Mouse (Mus musculus): ENCODE measurements around the gene Gm3020. TPM values are rescaled to one million over a fixed set of nuclear protein-coding genes. Genes with fewer than 3 reads are reported as not detected.
"Not testable (repeated sequence)": the region's sequence is repeated elsewhere in the genome, so short reads cannot be mapped to it uniquely, and the experiment has no call there.

The Gm3020 gene
- not detected in 2 replicates for polyA plus RNA-seq (2015; fragmentation: Nextera tagmentation; extraction: Ambion mirVana)

DNA sequence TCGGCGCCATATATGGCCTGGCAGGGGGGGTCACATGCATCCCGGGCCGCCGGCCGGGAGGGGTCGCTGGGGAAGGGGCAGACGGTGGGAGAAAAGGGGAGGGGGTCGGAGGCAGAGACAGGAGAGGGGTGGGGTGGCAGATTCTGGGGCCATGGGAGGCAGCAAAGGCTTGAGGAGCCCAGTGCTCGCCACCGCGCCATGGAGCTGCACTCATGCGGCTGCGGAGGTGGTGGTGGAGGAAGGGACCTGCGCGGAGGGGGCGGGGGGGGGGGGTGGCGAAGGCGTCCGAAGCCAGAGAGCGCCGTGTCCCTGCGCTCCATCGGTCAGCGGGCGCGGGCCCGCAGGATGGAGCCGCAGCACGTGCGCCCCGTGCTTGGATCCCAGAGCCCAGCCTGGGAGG, at the start of gene Gm3020:
Gm3020 (plus strand) TSS at position 301 of the 400 bp plus-strand sequence.
- WGBS (ENCODE audit: insufficient replicate concordance), result no CpG with 5 or more reads among the region's 32 CpGs
- H3K4me3 ChIP-seq (replicated peaks); H3K9me3 ChIP-seq (replicated peaks); H3K27me3 ChIP-seq; ATAC-seq (ENCODE audit: insufficient read depth); H3K36me3 ChIP-seq (replicated peaks); H3K9ac ChIP-seq; H3K4me1 ChIP-seq (replicated peaks); H3K27ac ChIP-seq (replicated peaks); H3K4me2 ChIP-seq: not testable (repeated sequence)

GRCm38 (mm10) chr14:3634212-3634611, 17.6 kb upstream of the Gm3020 start, which contains the start of gene Gm3012:
Gene Gm3012, plus strand, starts transcription at chr14:3634512.
- H3K9ac ChIP-seq; H3K9me3 ChIP-seq (replicated peaks); H3K4me3 ChIP-seq (replicated peaks); H3K27ac ChIP-seq (replicated peaks); H3K4me1 ChIP-seq (replicated peaks); H3K27me3 ChIP-seq; ATAC-seq (ENCODE audit: insufficient read depth); H3K4me2 ChIP-seq; H3K36me3 ChIP-seq (replicated peaks): not testable (repeated sequence)
- WGBS (ENCODE audit: insufficient replicate concordance), result no CpG with 5 or more reads among the region's 2 CpGs

- not testable (repeated sequence) for H3K27ac ChIP-seq (replicated peaks); H3K4me2 ChIP-seq; H3K36me3 ChIP-seq (replicated peaks); H3K4me3 ChIP-seq (replicated peaks); H3K9ac ChIP-seq; H3K9me3 ChIP-seq (replicated peaks); ATAC-seq (ENCODE audit: insufficient read depth); H3K27me3 ChIP-seq; H3K4me1 ChIP-seq (replicated peaks)
- no CpG with 5 or more reads among the region's 3 CpGs for WGBS (ENCODE audit: insufficient replicate concordance)
Observed at GRCm38 (mm10) chr14:3688483-3688882, 36.7 kb downstream of the Gm3020 start, which contains the start of gene Gm3043. Gene Gm3043, plus strand, starts transcription at chr14:3688783.

Other genes starting within 250 kb of the Gm3020 start
- gene Gm10409, start 239.4 kb upstream of the Gm3020 start, polyA plus RNA-seq (2015; fragmentation: Nextera tagmentation; extraction: Ambion mirVana), result not detected in 2 replicates
- not detected in 2 replicates for gene Gm3005, start 223.9 kb upstream of the Gm3020 start, polyA plus RNA-seq (2015; fragmentation: Nextera tagmentation; extraction: Ambion mirVana)
- gene Gm10408, start 202.7 kb upstream of the Gm3020 start, polyA plus RNA-seq (2015; fragmentation: Nextera tagmentation; extraction: Ambion mirVana), result not detected in 2 replicates
- gene Gm3012, start 17.5 kb upstream of the Gm3020 start, polyA plus RNA-seq (2015; fragmentation: Nextera tagmentation; extraction: Ambion mirVana), result not detected in 2 replicates
- not detected in 2 replicates for gene Gm3043, start 36.8 kb downstream of the Gm3020 start, polyA plus RNA-seq (2015; fragmentation: Nextera tagmentation; extraction: Ambion mirVana)
- 0.05 TPM in 1 of 2 replicates, not detected in the other for gene Gm3002, start 158.0 kb downstream of the Gm3020 start, polyA plus RNA-seq (2015; fragmentation: Nextera tagmentation; extraction: Ambion mirVana)
- not detected in 2 replicates for gene Gm3033, start 194.2 kb downstream of the Gm3020 start, polyA plus RNA-seq (2015; fragmentation: Nextera tagmentation; extraction: Ambion mirVana)
- not detected in 2 replicates for gene Gm2916, start 232.1 kb downstream of the Gm3020 start, polyA plus RNA-seq (2015; fragmentation: Nextera tagmentation; extraction: Ambion mirVana)